Mouse (Mus musculus): Measurements from ENCODE around the gene Egfem1.

DNA sequence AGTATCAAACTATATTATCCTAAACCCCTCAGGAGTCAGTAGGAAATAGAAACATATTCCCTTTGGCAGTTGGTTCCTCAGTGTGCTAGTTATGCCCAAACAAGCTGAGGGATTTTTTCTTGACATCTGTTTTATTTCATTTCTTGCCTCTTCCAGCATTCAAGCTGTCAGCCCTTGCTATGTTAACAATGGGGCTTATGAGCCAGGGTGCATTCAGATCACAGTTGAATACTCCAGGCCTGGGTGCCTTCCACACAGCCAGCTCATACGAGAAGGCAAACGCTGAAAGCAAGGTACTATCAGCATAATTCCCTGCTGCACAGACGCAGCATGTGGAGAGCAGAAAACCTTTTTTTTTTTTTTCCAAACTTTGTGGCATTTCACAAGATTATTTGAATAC lies 526.9 kb downstream of the Egfem1 start:
- no peak for TF ChIP-seq CTCF (IDR thresholded peaks at IDR 0.05; ENCODE audit: extremely low read depth, insufficient read depth, low read length)
- no peak for TF ChIP-seq POLR2A (IDR thresholded peaks at IDR 0.05; ENCODE audit: extremely low read depth, insufficient read depth, low read length)

Measured in cortical plate, adult 2 months (tissue).